Mouse (Mus musculus) olfactory bulb, adult 2 months (tissue): ENCODE results near the gene Skp1a. TPM values are rescaled to one million over a fixed set of nuclear protein-coding genes. Genes with fewer than 3 reads are reported as not detected.

ENCODE experiments used
- H3K27ac ChIP-seq: fragments of 200-500 bp; 2 replicates; pipeline ENCODE4 v1.5.1; 2012; ENCODE audit warnings: low read depth, low read length; ENCODE audit not compliant: insufficient read depth
- H3K4me1 ChIP-seq: fragments of 200-500 bp; 2 replicates; pipeline ENCODE4 v1.6.1; 2012; ENCODE audit warnings: low read length; ENCODE audit not compliant: control insufficient read depth, insufficient read depth
- H3K4me3 ChIP-seq: fragments of 200-500 bp; 2 replicates; pipeline ENCODE4 v1.5.1; 2012; ENCODE audit warnings: mild to moderate bottlenecking, low read depth, low read length, moderate library complexity; ENCODE audit not compliant: insufficient read depth
- CTCF ChIP-seq: fragments of 200-500 bp; IDR thresholded peaks from 2 replicates; pipeline ENCODE4 v1.5.1; 2012; ENCODE audit warnings: low read depth, mild to moderate bottlenecking, low read length, moderate library complexity; ENCODE audit not compliant: insufficient read depth
- POLR2A ChIP-seq: fragments of 200-500 bp; IDR thresholded peaks from 2 replicates; pipeline ENCODE4 v1.6.1; 2012; ENCODE audit warnings: mild to moderate bottlenecking, low read depth, low read length, moderate library complexity; ENCODE audit not compliant: insufficient read depth
- WGBS: fragments of 180-500 bp; shearing (Covaris S2); methylation state at CpG from one replicate; pipeline ENCODE4 v1.1.7; 2018; 5-methylcytosine and 5-hydroxymethylcytosine counted together
- polyA plus RNA-seq: library from polyadenylated mRNA; stranded (reverse); fragments of >200 nt; gene quantifications from 2 replicates; pipeline ENCODE4 v1.2.4, GENCODE M21; 2012; ENCODE audit warnings: low replicate concordance; ENCODE audit not compliant: missing spikeins, insufficient read depth, insufficient read length

The Skp1a gene
- polyA plus RNA-seq, 1 experiment, result not detected

DNA sequence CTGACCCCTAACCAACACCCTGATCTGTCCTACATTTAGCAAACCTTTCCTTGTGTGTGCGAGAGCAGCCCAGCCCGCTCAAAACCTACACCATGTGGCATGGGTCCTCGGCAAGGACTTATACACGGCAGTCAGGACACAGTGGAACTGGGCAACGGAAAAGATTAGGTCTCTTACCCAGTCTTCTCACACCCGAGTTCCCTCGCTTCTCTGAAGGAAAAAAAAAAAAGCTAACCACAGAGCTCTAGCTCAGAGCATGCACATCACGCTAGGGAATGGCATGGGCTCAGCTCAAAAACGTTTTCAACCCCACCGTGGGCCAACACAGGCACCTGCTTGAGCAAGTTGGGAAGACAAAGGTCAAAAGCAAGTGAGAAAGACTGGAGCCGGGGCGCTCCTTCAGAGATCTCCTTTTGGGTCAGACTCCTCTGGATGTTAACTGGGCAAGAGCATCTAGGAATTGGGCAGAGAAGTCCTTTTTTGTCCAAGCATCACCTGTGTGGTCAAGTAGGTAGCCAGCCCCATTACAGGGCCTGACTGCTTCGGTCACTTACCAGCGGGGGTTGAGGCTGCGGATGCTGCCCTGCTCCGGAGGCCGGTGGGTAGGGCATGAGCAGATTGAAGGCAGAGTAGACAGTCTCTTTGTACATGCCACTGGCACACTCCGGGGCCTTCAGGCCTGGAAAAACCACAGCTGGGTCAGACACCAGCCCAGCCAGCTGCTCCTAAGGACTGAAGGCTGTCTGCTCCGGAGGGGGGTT is 50.0 kb downstream of the Skp1a start:
- 58% methylated on average over 19 of the region's 19 CpGs for WGBS
- peaks cover 47% of the 10 kb centered on the region for H3K4me1 ChIP-seq
- no peak for TF ChIP-seq POLR2A
- no peak for TF ChIP-seq CTCF
- H3K4me3 ChIP-seq, result peak overlapping the region; percentile 84
- no peak overlapping the region for H3K27ac ChIP-seq

DNA sequence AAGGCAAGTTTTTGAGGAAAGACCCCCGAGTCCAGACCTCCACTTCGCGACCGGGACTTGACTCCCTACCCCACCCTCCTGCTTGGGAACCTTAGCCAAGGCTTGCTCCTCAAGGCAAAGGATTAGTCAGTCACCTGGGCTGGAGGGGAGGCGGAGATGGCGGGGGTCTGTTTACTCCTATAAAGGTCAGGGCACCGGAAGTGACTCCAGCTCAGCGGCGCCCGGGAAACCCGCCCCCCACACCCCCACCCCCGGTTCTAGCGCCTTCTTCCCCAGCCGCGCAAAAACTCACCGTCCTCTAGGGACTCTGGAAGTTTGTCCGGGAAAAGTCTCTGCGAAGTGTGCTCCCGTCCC is 50.6 kb downstream of the Skp1a start:
- Histone ChIP-seq H3K4me3 (peak overlapping the region; percentile 84), H3K27ac (no peak overlapping the region), H3K4me1 (peaks cover 51% of the 10 kb centered on the region)
- no peak for TF ChIP-seq POLR2A
- TF ChIP-seq CTCF, result no peak
- 3% methylated on average over 19 of the region's 19 CpGs for WGBS

DNA sequence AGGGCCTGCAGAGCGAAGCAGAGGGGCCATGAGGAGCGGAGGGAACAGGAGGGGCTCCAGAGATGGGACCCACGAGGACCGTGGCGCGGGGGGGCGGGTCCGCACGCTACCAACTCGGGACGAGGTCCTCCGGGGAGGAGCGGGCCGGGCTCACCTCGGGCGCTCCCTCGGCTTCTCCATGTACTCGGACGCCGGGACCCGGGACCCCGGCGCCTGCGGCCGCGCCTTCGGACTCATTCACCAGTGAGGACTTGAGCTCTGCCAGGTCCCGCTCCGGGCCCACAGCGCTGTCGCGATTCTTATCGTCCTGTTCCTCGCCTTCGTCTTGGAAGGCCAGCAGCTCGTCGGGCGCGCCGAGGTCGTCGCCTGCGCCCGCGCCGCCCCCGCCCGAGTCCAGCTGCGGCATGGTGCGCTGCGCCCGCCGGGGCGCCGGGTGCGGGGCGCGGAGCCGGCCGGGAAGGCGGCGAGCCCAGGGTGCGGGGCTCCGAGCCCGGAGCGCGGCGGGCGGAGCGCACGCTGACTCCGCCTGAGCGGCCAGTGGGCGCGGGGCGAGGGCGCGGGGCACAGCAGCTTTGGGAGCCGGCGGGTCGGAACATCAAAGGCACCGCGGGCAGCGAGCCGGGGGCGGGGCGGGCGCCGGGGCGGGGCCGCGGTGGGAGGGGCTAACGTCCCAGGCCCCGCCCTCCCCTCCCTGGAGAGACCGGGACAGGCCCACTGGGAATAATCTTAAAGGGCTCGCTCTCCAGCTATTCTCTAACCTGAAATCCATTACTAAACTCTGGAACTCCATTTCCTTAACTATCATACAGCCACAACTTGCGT is 51.2 kb downstream of the Skp1a start, which contains the start of gene Tcf7:
Tcf7 (minus strand) TSS at position 241 of the 822 bp plus-strand sequence.
- H3K27ac ChIP-seq, result peak within 1 kb of the TSS; percentile 10
- WGBS, result 3% methylated on average over 97 of the region's 97 CpGs
- TF ChIP-seq CTCF (no peak), POLR2A (no peak)

DNA sequence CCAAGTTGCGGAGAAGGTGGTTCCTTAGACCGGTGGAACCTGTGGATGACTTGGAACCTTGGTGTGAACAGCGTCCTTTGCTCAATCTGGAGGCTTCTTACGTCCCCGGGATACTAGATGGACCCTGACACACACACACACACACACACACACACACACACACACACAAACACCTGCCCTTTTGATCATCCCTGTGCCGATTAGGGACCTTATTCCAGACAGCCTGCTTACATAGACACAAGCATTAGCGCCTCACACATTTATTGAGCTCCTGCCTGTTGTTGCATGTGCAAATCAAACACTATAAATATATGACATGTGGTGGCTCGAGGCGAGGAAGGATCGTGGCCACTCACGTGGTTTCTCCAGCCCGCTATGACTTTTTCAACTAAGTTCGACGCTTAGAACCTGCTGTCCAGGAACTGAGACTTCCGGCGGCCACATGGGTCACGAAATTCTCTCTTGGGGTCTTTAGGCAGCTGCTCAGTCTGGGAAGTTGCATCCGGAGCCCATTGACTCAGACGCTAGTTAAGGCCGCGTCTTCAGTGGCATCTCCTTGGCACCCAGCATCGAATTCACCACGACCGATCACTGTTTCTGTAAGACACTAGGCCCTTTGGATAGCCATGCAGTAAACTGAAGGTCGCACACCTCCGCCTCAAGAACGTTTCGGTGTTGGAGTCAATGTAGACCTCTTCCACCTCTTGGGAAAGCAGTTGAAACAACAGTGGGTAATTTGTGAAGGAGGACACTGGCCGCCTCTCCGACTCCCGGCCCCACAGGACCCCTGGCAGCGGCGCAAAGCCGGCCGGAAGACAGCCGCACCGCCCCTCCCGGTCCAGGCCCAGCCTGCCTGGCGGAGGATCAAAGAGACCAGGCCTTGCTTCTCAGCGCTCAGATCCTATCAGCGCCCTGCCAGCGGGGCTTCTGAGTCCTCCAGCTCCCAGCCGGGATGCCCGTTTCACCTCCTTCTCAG is 52.1 kb downstream of the Skp1a start:
- Histone ChIP-seq H3K4me3 (peak overlapping the region; percentile 33), H3K27ac (peak overlapping the region; percentile 10), H3K4me1 (peaks cover 52% of the 10 kb centered on the region)
- no peak for TF ChIP-seq POLR2A
- TF ChIP-seq CTCF, result no peak
- whole genome bisulfite sequencing, result 32% methylated on average over 44 of the region's 44 CpGs

More for the DNA sequence above, 51.2 kb downstream of the Skp1a start, which contains the start of gene Tcf7:
- peaks cover 55% of the 10 kb centered on the region for H3K4me1 ChIP-seq
- H3K4me3 ChIP-seq, result peak within 1 kb of the TSS; percentile 84

DNA sequence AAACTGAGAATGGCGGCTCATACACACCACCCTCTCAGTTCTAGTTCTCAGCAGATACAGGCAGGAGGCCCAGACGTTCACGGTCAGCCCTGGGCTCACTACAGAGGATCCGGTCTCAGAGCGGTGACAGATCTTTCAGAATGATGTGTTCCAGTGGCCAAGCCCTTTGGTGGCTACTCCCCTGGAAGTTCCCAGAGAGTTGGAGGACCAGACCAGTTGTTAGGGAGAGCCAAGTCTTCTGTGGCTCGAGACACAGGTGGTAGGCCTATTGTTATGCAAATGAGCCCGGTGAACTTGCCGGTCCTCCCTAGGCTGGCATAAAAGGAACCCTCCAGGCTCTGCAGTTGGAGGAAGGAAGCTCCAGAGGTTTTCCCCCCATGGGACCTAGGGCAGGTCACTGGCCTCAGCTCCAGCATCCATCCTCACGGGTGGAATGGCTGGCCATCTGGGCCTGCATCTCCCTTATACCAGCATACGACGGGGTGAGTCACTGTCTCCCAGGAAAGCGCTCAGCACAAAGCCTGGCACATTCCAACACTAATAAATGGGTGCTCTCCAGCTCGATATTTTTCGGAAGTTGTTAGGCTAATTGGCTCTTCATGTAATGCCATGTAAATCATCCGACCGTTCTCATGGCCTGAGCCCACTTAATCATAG is 54.6 kb downstream of the Skp1a start:
- no peak overlapping the region for H3K27ac ChIP-seq
- TF ChIP-seq CTCF (no peak), POLR2A (no peak)
- H3K4me3 ChIP-seq, result no peak overlapping the region
- WGBS, result 39% methylated on average over 16 of the region's 16 CpGs
- peaks cover 48% of the 10 kb centered on the region for H3K4me1 ChIP-seq

DNA sequence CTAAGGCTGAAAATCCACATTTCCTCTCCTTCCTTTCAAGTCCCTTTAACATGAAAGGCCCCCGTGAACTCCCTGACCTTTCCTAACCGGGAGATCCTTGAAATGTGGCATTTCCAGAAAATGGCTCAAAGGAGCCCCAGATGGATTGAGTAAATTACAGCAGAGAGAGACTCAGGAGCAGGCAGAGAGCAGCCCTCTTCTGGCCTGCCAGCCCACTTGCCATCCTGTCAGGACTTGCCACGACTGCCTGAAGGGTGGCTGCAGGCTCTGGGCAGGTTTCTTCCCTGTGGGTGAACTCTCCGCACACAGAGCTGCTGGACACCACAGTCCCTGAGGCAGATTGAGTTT is 55.1 kb downstream of the Skp1a start:
- Histone ChIP-seq H3K27ac (no peak overlapping the region), H3K4me3 (no peak overlapping the region), H3K4me1 (peaks cover 43% of the 10 kb centered on the region)
- WGBS, result 32% methylated on average over 4 of the region's 4 CpGs
- no peak for TF ChIP-seq POLR2A
- no peak for TF ChIP-seq CTCF

DNA sequence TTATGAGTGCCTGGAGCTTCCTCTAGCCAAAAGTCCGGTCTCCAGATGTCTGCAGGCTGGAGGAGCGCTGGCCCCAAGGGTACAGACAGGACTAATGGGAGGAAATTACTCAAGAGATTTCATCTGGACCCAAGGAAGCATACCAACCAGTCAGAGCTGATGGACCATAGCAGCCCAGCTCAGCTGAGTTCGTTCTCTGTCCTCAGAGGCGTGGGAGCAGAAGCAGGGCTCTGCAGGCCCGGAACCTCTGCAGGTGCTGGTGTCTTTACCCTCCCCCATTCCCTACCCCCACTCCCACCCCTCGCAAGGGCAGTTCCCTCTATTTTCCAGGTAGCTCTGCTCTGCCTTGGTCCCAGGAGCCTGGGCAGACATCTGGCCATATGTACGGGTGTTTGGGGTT is 60.6 kb downstream of the Skp1a start:
- Histone ChIP-seq H3K4me1 (peaks cover 5% of the 10 kb centered on the region), H3K4me3 (no peak overlapping the region), H3K27ac (no peak overlapping the region)
- TF ChIP-seq POLR2A (no peak), CTCF (no peak)
- 95% methylated on average over 7 of the region's 7 CpGs for WGBS

DNA sequence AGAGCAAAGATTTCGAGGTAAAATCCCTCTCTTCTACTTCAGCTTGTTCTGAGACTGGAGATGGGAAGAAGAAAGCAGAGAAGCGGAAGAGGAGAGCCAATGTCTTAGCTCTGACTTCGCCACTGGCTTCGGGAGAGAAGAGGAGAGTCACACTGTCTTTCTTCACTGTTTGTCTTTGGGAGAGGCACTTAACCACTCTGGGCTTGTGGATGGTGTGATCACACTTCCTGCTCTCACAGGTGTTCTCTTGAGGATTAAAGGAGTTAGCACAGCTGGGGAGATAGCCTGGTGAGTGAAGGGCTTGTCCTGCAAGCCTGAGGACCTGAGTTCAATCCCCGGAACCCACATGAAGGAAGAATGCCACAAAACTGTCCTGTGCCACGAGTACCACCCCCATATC is 61.1 kb downstream of the Skp1a start:
- WGBS, result 84% methylated on average over 6 of the region's 6 CpGs
- Histone ChIP-seq H3K27ac (no peak overlapping the region), H3K4me1 (0 out of 2 replicates have a peak, but pooled peaks cover 2% of the 10 kb centered on the region), H3K4me3 (no peak overlapping the region)
- TF ChIP-seq CTCF (no peak), POLR2A (no peak)
